ENCODE assay signal across 25 mouse cellular contexts in genomic region chr16:75926511-75926910, GRCm38 (mm10).
"Had no signal": no experiment of that assay in that cellular context is flagged by ENCODE, and none has a peak within 500 bp of the region (broad histone marks: within the 10 kb centered on the region; RNA-seq: fewer than 3 reads in every experiment).

No protein-coding gene starts in this region.

- H3K4me3 ChIP-seq: heart, adult 2 months; heart, embryonic 13.5 days; heart, embryonic 15.5 days; hindbrain, embryonic 13.5 days; hindbrain, embryonic 15.5 days; kidney, embryonic 15.5 days; layer of hippocampus, adult 2 months; left cerebral cortex, adult 2 months; limb, embryonic 10.5 days; limb, embryonic 12.5 days; liver, embryonic 13.5 days; liver, embryonic 15.5 days had no signal

- H3K36me3 ChIP-seq: heart, embryonic 13.5 days; heart, embryonic 15.5 days; hindbrain, embryonic 13.5 days; hindbrain, embryonic 15.5 days; kidney, embryonic 15.5 days; limb, embryonic 10.5 days; limb, embryonic 12.5 days; liver, embryonic 13.5 days; liver, embryonic 15.5 days had no signal

- DNase-seq: gastrocnemius, postnatal 14 days; heart, adult 2 months; heart, postnatal 14 days; heart, postnatal 36 days; kidney, adult 11 months; kidney, adult 2 months; kidney, adult 9 months; kidney, postnatal 14 days; kidney, postnatal 36 days; liver; liver, embryonic 13.5 days had no signal

- H3K4me1 ChIP-seq: heart, embryonic 13.5 days; heart, embryonic 15.5 days; hindbrain, embryonic 15.5 days; kidney, embryonic 15.5 days; limb, embryonic 12.5 days; liver, embryonic 15.5 days had no signal

- H3K27ac ChIP-seq: heart, adult 2 months; heart, embryonic 13.5 days; heart, embryonic 15.5 days; hindbrain, embryonic 13.5 days; hindbrain, embryonic 15.5 days; hindbrain, postnatal 0 days; kidney, embryonic 15.5 days; kidney, postnatal 0 days; layer of hippocampus, adult 2 months; left cerebral cortex, adult 2 months; limb, embryonic 10.5 days; limb, embryonic 12.5 days; liver, embryonic 13.5 days; liver, embryonic 15.5 days had no signal

- H3K27me3 ChIP-seq: heart, embryonic 13.5 days; heart, embryonic 15.5 days; hindbrain, embryonic 13.5 days; hindbrain, embryonic 15.5 days; kidney, embryonic 15.5 days; limb, embryonic 12.5 days; liver, embryonic 13.5 days; liver, embryonic 15.5 days had no signal

- H3K9ac ChIP-seq: heart, embryonic 13.5 days; heart, embryonic 15.5 days; hindbrain, embryonic 13.5 days; hindbrain, embryonic 15.5 days; kidney, embryonic 15.5 days; limb, embryonic 12.5 days; liver, embryonic 13.5 days; liver, embryonic 15.5 days had no signal

- ATAC-seq: hindbrain, postnatal 0 days had no signal

- H3K9me3 ChIP-seq: heart, embryonic 13.5 days; heart, embryonic 15.5 days; hindbrain, embryonic 13.5 days; hindbrain, embryonic 15.5 days; kidney, embryonic 15.5 days; limb, embryonic 10.5 days; limb, embryonic 12.5 days; liver, embryonic 13.5 days; liver, embryonic 15.5 days had no signal

- H3K4me2 ChIP-seq: heart, embryonic 11.5 days; heart, embryonic 13.5 days; heart, embryonic 15.5 days; hindbrain, embryonic 13.5 days; hindbrain, embryonic 15.5 days; kidney, embryonic 15.5 days; limb, embryonic 12.5 days; liver, embryonic 11.5 days; liver, embryonic 13.5 days; liver, embryonic 15.5 days had no signal
